Mouse (Mus musculus): ENCODE results near the gene Mylk2.

Gene Mylk2

DNA sequence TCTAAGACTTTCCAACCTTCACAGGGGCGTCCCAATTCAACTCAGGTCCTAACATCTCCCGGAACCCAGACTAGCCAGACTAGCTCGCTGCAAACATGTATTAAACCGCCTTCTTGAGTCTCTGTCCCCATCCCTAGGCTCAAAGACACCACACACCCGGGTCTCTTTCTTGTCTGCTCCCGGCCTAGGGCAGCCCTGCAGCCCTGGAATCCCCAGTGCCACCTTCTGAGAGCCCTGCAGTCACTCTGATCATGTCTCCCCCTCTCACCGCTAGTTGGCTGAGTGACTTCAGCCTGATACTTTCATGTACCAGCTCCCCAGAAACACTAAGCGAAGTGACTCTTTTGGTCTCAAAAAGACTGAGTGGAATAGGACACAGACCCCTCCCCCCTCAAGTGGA is 32.4 kb downstream of the Mylk2 start:
- no peak for DNase-seq (ENCODE audit: low spot score in 2 of 2)

DNA sequence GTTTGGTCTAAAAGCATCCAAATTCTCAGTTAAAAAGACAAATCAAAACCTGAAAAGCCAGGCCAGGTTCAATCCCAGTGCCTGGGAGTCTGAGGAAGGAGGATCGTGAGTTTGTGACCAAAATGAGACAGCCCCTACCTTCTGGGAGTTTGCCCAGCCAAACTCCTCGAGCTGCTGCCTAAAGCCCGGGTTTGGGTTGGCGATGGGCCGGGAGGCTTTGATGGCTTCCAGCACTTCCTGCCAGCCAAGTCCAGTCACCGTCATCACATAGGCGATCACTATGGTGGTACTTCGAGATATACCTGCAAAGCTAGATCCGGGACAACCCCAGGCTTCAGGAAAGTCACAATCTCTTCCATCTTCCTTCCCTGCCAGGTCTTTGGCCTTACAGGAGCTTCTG is 32.9 kb downstream of the Mylk2 start:
- no peak for DNase-seq (ENCODE audit: low spot score in 2 of 2)

DNA sequence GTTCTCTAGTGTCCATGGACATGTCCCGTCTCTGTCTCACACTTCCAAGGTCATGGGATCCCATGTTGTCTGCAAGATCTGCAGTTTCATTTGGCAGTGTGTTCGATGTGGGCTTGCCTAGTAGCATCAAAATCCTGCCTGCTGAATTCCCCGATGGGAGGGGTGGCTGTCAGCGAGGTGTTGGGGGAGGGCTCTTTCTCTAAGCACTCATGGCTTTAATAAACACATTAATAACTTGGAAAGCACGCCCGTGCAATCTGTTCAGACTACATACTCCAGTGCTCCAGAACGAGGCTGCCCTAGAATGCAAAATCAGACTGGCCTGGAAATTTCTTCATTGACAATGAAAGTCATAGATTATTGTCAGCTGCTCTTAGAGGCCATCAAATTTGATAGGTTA is 35.9 kb downstream of the Mylk2 start:
- no peak for DNase-seq (ENCODE audit: low spot score in 2 of 2)

DNA sequence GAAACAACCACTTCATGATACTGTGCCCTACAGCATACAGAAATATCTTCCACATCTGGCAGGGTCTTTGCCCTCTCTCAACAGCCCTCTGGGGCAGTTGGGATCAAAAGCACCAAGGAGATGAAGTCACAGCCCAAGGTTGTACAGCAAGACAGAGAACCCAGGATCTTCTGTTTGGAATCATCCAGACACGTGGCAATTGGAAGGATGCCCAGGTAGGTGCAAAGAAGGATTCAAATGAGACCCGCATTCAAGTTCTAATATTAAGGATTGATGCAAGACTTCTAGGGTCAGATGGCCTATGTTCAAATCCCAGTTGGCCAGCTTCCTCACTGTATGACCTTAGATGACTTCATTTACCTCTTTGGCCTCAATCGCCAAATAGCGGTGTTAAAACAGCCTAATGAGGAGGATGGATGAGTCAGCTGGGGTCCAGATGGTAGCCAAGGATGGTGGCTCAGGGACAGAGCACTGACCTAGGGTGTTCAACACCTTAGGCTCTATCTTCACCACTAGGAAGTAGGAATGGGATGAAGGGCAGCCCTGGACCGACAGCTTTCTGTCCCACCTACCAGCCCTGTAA is 37.4 kb downstream of the Mylk2 start:
- DNase-seq (ENCODE audit: low spot score in 2 of 2), result no peak

DNA sequence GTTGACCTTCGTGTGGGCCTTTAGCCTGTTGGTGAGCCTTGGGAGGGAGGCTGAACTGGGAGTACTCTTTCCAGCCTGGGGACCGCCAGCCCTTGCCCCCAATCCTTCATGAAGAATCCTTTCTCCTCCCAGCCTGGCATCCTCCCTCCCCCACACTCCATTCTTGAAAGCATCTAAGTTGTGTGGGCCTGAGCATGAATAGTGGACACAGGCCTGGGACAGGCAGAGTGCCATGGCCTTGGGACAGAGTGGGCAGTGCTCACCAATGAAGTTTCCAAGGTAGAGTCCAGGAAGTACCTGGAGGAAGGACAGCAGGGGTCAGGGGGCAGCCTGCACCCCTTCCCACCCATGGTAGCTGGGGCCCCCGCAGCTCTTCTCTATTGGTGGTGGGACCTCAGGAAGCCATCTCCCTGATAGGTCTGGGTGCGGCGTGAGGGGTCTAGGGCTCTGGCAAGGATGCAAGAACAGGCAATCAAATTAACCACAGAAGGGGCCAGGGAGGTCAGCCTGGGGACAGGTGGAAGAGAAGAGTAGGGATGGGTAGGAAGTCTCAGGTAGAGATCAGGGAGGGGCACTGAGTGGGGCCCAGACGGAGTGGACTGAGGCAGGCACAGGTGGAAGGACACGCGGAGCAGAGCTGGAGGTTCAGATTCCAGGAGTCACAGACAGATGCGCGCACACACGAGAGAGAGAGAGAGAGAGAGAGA is 39.4 kb downstream of the Mylk2 start:
- DNase-seq (ENCODE audit: low spot score in 2 of 2), result no peak

DNA sequence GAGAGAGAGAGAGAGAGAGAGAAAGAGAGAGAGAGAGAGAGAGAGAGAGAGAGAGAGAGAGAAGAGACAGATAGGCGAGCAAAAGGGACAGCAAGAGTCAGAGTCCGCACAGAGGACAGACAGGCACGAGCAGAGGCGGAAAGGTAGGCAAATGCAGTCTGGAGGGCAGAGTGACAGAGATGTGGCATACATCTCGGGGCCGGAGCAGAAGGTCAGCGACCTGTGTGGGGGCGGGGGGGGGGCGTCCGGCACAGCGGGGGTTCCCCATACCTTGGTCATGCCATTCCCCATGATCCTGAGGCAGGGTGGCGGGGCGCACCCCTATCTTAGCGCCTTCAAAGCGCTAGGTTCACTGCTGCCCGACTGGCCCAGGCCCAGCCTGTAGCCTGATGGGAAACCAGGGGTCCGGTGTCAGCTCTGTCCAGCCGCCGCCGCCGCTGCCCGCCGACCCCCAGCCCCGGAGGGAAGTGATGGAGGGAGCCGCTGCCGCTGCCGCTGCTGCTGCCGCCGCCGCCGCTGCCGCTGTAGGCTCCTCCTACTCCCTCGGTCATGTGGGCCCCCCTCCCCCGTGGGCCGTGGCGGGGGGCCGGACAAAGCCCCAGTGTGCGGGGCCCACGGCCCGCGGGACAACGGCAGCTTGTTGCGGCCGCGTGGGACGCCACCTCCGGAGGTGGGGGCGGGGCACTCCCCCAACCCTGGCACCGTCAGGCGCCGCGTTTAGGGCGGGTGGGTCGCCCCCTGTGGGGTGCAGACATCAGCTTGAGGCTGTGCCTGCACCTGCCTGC is 40.1 kb downstream of the Mylk2 start, which contains the start of gene Dusp15:
Dusp15 (minus strand) TSS at position 634 of the 785 bp plus-strand sequence.
- DNase-seq (ENCODE audit: low spot score in 2 of 2), result peak; percentile 12 to 33

DNA sequence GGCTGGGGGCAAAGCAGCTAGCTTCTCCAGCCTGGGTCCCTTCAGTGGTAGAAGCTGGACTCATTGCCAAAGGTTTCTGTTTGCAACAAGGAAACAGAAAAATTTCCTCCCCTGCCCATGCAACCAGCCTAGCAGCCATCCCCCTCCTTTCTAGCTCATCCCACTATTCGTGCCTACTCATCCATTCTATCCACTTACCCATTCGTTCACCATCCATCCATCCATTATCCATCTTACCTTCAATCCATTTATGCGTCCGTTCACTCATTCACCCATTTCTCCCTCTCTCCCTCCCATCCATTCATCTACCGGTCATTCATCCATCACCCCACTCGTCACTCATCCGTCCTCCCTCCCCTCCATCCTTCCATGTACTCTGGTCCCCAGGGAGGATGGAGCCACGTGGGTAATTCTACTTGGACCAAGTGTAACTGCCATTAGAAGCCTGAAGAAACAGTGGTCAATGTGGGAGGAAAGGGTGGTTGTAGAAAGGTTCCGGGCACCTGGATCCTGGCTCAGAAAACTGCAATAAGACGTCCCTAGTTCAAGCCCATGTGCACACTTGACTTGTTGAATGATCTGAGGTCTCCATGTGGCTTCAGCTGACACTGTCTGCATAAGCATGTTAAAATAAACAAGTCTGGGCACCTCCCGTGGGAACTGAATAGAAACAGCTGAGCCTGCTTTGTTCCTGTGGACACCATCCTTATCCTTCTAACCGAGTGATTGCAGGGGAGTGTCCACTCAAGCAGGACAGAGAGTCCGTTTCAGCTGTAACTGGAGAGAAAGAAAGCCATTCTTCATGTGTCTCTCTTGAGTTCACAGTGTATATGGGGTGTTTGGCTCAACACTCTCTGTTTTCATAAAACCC is 40.9 kb downstream of the Mylk2 start:
- no peak for DNase-seq (ENCODE audit: low spot score in 2 of 2)

DNA sequence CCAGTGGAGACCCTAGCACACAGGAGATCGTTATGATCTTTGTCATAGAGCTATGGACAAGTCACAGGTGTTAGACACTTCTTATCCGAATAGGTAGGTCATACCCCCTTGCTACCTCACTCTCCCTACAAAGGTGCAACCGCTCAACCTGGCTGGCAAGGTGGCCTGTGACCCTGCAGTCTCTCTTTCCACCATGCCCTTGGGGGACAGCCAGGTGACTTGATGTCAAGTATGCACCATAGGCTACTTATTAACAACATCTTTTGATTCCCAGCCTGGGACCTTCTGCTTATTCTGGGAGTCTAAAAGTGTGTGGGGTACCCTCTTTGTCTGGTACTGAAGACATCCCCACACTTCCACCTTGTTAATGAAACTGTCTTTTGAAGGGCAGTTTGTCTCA is 47.0 kb downstream of the Mylk2 start:
- no peak for DNase-seq (ENCODE audit: low spot score in 2 of 2)

DNA sequence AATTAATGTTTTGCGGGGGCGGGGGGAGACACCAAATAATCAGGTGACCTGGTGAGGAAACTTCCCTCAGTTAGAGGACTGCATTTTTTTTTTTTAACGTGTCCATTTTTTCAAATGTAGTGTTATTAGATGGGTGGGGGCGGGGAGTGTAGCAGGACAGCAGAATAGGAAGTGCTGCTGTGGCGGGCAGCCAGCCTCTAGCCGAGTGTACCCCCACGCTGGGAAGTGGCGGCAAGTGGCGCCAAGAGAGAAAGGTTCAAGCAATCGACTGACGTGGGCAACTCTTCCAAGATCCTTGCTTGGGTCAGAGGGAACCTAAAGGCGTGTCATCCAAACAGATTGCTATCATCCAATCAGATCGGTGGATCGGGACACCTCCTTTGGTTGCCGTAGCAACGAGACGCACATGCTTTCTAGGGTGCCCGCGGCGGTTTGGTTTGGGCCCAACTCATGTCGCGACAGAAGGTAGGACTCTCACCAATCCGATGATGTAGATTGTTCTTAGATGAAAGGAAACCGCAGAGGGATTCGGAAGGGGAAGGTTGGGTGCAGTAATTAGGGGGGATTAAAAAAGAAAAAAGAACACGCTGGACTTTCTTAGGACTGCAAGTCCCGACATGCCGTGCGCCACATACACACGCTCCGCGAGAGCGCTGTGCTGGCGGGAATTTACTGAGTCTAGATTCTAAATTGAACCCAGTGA is 51.1 kb downstream of the Mylk2 start, which contains the start of gene Ttll9:
Ttll9 (plus strand) TSS at position 395 of the 703 bp plus-strand sequence.
- DNase-seq (ENCODE audit: low spot score in 2 of 2), result peak in 1 of 2 experiments; percentile 17

DNA sequence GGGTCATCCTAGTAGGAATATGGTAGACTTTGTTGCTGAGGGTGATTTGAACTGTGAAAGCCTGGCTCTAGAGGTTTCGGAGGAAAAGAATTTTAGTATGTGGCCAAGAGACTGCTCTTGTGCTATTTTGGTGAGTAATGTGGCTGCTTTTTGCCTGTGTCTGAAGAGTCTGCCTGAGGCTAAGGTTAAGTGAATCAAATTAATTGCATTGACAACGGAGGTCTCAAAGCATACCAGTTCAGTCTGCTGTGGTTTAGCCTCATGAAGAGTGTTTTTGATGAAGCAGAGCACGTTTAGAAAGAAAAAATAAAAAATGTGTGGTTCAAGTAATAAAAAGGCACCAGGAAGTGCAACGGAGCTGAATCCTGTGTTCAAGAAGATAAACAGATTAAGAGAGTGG is 54.4 kb downstream of the Mylk2 start:
- no peak for DNase-seq (ENCODE audit: low spot score in 2 of 2)
